Mouse (Mus musculus): ENCODE results near the gene Aco2.

Gene Aco2

GRCm38 (mm10) chr15:81920546-81921217, 48.6 kb downstream of the Aco2 start:
- no peak for DNase-seq (ENCODE audit: low read depth)

GRCm38 (mm10) chr15:81921255-81921654, 49.1 kb downstream of the Aco2 start:
- DNase-seq (ENCODE audit: low read depth), result no peak

- DNase-seq (ENCODE audit: low read depth), result no peak
Observed at GRCm38 (mm10) chr15:81924933-81925332, 52.8 kb downstream of the Aco2 start.

GRCm38 (mm10) chr15:81925760-81926445, 53.8 kb downstream of the Aco2 start, which contains the start of gene Polr3h:
Polr3h (minus strand) TSS chr15:81926240.
- DNase-seq (ENCODE audit: low read depth), result peak; percentile 98

GRCm38 (mm10) chr15:81926446-81926822, 54.3 kb downstream of the Aco2 start:
- no peak for DNase-seq (ENCODE audit: low read depth)

GRCm38 (mm10) chr15:81927741-81928140, 55.6 kb downstream of the Aco2 start:
- peak; percentile 86 for DNase-seq (ENCODE audit: low read depth)

- peak; percentile 93 for DNase-seq (ENCODE audit: low read depth)
Observed at GRCm38 (mm10) chr15:81928277-81928676, 56.2 kb downstream of the Aco2 start.

GRCm38 (mm10) chr15:81932951-81933470, 60.9 kb downstream of the Aco2 start:
- DNase-seq (ENCODE audit: low read depth), result no peak

- no peak for DNase-seq (ENCODE audit: low read depth)
Observed at GRCm38 (mm10) chr15:81933986-81934385, 61.9 kb downstream of the Aco2 start.

GRCm38 (mm10) chr15:81935869-81936637, 63.9 kb downstream of the Aco2 start:
- DNase-seq (ENCODE audit: low read depth), result peak; percentile 60

- DNase-seq (ENCODE audit: low read depth), result no peak
Observed at GRCm38 (mm10) chr15:81936679-81937078, 64.6 kb downstream of the Aco2 start, which contains the start of gene Csdc2. Csdc2 (plus strand) TSS chr15:81936759.

GRCm38 (mm10) chr15:81937098-81937972, 65.2 kb downstream of the Aco2 start:
- DNase-seq (ENCODE audit: low read depth), result no peak

GRCm38 (mm10) chr15:81938246-81938645, 66.1 kb downstream of the Aco2 start:
- peak; percentile 71 for DNase-seq (ENCODE audit: low read depth)

- DNase-seq (ENCODE audit: low read depth), result peak; percentile 48
Observed at GRCm38 (mm10) chr15:81939157-81939715, 67.1 kb downstream of the Aco2 start.

- no peak for DNase-seq (ENCODE audit: low read depth)
Observed at GRCm38 (mm10) chr15:81939774-81940173, 67.7 kb downstream of the Aco2 start.

GRCm38 (mm10) chr15:81940219-81940618, 68.1 kb downstream of the Aco2 start:
- DNase-seq (ENCODE audit: low read depth), result no peak

GRCm38 (mm10) chr15:81941010-81941409, 68.9 kb downstream of the Aco2 start:
- no peak for DNase-seq (ENCODE audit: low read depth)

GRCm38 (mm10) chr15:81943176-81943749, 71.2 kb downstream of the Aco2 start:
- DNase-seq (ENCODE audit: low read depth), result no peak

GRCm38 (mm10) chr15:81949076-81949475, 77.0 kb downstream of the Aco2 start:
- no peak for DNase-seq (ENCODE audit: low read depth)

- DNase-seq (ENCODE audit: low read depth), result no peak
Observed at GRCm38 (mm10) chr15:81949476-81950131, 77.5 kb downstream of the Aco2 start.

Data from 416B (cell line).